Mouse (Mus musculus) testis, postnatal 14 days (tissue): ENCODE measurements around the gene Spred1.
"Not testable (repeated sequence)": the region's sequence is repeated elsewhere in the genome, so short reads cannot be mapped to it uniquely, and the experiment has no call there.

Experiments used
- DNase-seq: peaks from one replicate; pipeline ENCODE4 v3.0.0; 2021; ENCODE audit warnings: low spot score

Gene Spred1

DNA sequence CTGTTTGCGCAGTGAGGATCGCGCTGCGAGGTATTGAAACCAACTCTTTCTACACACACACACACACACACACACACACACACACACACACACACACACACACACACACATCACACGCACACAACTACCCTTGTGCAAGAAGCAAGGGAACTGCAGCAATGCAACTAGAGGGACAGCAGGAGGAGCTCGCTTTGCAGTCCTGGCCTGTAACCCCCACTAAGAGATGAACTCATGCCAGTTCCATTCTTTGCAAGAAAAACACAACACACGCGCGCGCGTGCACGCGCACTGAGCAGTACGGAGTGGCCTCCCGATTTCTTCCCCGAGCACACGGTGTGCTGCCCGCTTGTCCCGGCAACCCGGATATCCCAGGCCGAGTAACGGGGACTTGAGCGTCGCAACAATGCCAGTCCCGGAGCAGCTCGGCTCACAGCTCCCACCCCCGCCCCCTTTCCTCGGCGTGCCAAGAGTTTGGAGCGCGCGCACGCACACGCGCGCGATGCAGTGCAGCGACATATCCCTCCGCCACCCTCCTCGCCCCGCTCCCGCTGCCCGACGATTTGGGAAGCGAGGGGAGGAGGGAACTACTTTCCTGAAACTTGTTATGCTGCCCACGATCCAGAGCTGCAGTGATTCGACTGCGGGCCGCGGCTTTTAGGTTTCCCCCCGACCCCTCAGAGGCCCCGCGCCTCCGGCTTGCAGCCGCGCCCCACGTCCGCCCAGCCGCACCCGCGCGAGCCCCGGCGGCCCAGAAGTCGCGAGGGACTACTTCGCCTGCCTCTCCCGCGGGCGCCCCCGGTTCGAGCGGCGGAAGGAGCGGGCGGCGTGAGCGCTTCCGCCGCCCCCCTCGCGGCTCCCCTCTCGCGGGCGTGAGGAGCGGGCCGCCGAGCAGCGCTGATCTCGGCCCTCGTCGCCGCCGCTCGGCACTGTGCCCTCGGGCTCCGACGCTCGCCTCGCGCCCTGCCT lies 645 bp upstream of the Spred1 start:
- DNase-seq = peak; percentile 92

DNA sequence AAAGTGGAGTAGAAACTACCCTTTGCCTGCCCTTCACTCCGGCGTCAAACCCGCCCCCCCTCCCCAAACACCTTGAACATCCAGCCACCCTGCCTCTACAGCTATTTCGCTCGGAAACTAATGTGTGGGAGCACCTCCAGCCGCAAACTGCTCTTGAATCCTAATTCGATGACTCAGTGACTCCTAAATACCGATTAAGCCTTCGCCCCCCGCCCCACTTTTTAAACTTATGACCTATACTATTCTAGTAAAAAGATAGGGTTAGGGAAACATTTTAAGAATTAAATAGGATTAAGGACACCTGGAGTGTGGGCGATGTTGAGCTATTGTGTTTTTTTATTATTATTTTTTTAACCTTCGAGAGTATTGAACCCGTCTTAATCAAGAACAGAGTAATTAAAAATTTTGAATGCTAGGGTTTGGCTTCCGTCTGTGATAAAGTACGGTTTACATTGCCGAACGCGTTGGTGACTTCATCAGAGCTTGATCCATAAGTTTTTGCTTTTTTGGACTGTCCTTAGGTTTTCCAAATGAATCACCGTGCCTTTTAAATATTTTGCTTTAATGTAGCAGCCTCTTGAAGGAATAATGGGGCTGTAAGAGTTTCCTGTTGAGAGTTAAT lies 921 bp downstream of the Spred1 start:
- no peak for DNase-seq

DNA sequence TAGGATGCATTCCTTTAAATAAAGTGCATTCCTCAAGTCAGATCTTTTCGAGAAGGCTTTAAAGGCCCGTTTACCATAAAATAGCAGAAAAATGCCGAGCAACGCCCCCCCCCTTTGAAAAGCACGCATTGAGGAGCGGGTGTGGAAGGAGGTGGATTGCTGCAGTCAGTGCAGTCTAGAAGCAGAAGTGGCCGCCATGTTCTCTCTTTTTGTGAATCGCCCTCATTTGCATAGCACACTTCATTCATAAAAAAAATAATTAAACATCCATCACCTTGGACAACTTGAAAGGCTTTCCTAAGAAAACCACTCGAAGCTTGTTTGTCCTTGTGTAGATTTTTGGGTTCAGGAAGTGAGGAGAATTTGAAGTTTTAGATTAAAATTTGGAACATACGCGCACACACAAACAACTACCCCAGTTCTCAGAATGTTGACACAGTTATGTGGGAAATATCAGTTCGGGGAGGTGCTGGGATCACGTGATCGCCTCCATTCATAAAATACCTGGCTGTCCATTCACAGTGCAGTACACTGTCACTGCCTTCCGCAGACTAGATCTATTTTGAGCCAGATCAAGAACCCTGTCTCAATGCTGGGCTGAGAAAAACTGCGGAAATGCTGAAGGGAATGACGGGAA lies 1.6 kb downstream of the Spred1 start:
- DNase-seq = peak; percentile 63

DNA sequence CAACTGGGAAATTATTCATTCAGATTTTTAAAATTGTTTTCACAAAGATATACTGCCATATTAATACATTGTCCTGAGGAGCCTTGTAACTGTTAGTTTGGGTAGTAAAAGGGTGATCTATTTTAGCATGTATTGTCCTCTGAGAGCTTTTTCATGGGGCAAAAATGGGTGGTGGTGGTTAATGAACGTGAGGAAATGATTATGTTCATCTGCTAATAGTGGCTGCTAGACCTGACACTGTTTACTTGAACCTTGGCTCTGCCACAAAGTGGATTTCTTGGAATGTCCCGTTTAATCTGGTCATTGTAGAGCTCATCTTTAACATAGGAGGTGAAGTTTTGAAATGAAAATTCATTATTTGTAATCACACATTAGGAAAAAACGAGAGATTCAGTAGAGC lies 2.5 kb downstream of the Spred1 start:
- no peak for DNase-seq

DNA sequence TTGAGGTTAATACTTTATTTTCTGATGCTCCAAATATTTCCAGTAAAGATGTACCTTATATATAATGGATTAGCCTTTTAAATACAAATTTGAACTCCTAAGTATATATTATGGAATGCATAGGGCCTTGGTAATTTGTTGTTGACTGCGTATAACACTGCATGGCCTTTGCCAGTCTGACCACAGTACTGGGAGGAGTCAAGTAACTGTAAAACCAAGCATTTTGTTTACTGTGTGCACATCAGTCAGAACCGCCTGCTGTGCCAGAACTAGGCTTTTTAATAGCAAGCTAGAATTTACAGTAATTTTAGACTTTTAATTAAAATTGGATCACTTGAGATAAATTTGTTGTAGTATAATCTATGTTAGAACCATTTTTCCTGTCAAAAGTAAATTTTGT lies 3.7 kb downstream of the Spred1 start:
- no peak for DNase-seq

DNA sequence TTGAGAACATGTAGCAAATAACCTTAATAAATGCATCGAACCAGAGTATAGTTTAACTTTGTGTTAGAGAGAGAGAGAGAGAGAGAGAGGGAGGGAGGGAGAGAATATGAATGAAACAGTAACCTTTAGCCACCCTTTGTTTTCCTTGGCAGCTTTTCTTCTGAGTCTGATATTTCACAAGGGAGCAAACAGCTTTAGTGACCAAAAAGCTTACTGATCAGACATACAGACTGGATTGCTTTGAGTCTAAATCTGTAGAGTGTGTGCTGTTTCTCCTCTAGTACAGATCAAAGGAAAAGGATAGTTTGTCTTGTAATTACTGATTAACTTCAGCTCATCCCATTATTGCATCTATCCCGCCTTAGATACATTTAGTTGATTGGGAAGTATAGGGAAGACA lies 8.0 kb downstream of the Spred1 start:
- no peak for DNase-seq

DNA sequence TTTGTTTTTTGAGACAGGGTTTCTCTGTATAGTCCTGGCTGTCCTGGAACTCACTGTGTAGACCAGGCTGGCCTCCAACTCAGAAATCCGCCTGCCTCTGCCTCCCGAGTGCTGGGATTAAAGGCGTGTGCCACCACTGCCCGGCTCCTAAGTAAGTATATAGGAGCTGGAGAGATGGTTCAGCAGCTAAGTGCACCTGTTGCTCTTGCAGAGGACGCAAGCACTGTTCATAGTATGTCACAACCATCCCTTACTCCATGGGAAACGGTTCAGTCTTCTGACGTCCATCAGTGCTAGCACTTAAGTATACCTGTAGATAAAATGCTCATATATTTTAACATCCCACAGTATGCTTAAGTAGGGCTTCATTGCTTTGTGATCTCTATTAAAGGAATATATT lies 9.9 kb downstream of the Spred1 start:
- DNase-seq = not testable (repeated sequence)

DNA sequence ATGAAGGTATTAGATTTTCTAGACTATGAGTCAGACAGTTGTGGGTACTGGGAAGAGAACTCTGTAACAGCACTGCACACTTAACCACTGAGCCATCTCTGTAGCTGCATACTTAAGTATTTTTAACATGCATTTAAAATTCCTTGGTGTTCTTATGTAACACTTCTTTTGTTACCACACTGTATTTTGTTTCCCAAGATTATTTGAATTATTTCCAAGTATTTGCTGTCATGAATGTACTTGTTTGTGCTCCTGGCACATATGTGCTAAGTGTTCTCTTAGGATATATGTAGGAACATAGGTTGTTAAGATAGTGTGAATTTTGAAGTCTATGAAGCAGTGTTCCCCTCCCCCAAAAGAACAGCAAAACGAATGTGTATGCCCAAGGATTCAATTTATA lies 10.7 kb downstream of the Spred1 start:
- no peak for DNase-seq

DNA sequence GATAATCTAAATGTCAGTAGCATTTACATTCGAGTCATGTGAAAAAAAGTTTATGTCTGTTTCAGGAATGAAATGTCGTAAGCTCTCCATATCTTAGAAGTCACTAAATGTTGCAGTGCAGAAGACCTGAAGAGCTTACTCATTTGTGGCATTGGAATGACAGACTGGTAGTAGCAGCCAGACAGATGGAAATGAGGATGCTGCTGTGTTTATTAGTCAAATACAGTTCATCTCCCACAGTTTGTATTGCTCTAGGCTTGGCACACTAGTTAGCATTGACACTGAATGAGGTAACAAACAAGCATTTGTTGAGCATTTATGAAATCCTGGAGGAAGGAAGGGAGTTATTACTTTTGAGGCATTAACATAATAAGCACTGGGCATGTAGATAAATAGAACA lies 12.4 kb downstream of the Spred1 start:
- DNase-seq = no peak

DNA sequence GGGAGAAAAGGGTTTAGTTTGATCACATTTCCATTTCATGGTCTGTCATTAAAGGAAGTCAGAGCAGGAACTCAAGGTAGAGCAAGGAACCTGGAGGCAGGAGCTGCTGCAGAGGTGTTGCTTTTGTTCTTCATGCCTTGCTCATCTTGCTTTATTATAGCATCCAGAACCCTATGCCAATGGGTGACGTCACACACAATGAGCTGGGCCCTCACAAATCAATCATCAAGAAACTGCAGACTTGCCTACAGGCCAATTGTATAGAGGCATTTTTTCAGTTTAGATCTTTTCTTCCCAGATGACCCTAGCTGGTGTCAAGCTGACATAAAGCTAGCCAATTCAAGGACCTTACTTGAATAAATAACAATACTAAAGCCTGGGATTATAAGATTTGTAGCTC lies 16.6 kb downstream of the Spred1 start:
- DNase-seq = no peak

DNA sequence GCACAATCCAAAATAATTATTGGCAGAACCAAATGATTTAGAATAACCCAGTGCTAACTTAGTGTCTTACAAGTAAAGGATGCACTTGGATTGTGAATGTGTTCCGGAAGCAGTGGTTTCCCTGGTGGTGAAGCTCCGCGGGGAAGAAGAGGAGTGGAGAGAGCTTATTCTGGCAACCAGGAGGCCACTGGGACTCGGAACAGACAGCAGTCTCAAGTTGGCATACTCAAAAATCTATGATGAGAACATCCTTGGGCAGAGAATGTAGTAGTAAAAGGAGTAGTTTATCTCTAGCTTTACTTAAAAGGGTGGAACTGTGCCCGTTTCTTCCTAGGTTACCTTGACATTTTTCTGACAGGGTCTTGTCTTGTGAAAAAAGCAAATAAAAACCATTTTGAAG lies 17.8 kb downstream of the Spred1 start:
- no peak for DNase-seq

DNA sequence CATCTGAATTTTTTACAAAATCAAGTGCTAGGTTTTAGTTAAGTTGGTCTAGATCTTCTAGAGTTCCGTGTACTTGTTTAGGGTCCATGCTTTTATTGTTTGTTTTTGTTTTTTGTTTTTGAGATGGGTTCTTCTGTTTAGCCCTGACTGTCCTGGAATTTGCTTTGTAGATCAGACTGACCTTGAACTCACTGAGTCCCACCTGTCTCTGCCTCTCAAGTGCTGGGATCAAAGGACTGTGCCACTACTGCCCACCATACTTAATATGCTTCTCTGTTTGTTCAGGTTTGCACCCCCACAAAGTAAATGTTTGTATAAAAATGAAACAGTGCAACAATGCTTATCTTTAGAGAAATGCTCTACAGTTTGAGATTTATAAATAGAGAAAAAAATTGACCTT lies 18.8 kb downstream of the Spred1 start:
- no peak for DNase-seq

DNA sequence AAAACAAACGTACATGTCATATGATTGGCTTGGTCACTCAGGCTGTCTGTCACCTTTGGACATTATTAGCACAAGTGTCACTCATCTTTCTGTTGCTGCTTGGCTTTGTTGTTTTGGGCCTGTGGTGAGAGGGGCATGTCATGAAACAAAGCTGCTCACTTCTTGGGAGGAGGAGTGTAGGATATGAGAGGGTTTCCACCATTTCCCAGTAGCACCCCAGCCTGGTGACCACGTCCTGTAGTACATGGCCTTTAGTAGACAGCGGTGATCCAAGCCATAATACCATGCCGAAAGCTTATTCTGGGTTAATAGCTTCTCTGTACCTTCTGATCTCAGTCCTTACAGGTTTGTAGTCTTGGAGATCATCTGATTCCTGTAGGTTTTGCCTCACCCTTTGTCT lies 21.9 kb downstream of the Spred1 start:
- DNase-seq = no peak

DNA sequence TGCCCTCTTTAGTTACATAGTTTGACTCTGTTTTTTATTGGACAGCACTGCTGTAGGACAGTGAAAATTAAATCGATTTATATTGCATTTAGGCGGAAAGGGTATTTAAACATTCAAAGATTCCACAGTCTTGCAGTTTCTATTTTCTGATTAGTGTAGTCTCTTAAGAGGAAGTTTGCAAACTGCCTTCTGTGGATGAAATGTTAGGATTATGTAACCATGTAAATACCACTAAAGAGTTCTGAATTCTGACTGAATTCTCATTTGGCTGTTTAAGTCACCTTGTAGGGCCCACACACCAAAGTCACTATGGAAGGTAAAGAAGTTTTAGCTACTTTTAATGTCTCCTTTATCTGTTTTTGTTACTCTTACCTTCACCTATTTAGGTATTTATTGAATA lies 24.9 kb downstream of the Spred1 start:
- no peak for DNase-seq

DNA sequence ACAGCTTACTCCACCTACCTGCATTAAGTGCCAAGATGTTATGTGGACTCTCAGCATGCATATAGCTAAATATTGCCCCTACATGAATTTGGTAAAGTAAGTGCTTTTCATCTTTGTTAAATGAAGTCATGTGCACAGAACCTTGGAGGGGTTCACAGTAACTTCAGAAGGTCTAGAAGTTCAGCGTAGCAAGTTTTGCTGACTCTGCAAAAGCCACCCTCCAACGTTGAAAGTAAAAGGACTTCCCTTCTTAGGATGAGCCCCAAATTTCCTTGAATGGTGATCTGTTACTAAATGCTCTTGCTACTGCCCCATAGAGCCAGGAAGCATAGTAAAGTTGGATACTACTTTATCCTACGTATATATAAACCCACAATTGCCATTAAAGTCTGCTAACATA lies 25.4 kb downstream of the Spred1 start:
- no peak for DNase-seq

DNA sequence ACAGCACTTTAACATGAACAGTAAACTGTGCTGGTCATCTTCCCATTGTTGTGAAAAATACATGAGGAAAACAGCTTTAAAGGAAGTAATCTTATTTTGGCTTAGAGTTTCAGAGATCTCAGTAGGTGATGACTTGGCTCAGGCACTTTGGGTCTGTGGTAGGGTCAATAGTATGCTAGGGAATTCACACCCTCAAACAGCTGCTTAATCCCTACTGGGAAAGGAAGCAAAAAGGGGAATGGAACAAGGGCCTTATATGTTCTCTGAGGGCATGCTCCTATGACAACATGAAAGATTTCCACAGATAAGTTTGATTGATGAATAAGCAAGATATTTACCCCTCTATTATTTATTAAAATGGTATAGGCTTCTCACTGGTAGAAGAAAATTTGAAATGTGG lies 31.0 kb downstream of the Spred1 start:
- no peak for DNase-seq

DNA sequence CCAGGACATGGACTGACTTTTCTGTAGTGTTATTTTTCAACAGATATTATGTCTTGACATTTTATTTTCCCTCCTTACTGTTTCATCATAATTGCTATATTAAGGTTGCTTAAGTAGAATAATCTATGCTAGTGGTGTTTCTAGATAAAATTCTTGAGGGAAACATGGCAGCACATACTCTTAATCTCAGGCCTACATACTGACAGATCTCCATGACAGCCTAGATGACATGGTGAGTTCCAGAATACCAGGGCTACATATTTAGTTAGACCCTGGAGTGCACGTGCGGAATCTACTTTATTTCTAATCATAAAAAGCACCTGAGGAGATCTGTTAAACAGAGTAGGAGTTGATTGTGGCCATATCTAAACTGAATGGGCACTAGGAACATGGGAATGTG lies 47.2 kb downstream of the Spred1 start:
- no peak for DNase-seq

DNA sequence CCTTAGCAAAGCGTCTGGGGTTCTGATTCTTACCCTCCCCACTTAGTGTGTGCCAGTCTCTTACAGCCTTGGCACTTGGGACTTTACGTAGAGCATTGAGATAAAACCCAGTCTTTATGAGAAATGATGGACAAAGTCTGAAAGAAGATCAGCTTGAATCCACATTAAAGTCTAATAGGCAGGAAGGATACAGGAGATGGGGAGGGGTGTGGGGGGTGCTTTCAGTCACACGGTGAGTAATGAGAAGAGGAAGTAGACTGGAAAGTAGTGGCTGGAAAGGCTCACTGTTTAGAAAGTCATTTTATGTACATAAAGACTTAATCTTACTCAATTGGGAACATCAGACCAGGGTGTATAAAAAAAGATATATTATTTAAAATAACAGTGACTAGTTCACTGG lies 47.9 kb downstream of the Spred1 start:
- no peak for DNase-seq

DNA sequence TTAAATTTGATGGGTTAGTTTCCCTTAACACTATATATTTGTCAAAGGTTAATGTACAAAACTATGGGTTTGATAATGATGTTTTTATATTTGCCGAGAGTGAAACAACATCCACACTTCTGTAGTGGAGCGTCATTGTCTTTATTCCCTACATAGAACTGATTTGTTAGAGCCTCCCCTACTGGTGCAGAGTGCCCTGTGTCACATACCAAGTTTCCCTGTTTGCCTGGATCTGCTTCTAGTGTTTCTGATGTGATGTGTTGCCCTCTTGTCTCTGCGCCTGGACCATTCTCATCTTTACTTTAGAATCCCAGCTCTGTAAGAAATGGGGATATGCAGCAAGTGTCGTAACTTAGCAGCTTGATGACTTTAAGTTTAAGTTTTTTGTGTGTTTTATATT lies 51.8 kb downstream of the Spred1 start:
- no peak for DNase-seq

DNA sequence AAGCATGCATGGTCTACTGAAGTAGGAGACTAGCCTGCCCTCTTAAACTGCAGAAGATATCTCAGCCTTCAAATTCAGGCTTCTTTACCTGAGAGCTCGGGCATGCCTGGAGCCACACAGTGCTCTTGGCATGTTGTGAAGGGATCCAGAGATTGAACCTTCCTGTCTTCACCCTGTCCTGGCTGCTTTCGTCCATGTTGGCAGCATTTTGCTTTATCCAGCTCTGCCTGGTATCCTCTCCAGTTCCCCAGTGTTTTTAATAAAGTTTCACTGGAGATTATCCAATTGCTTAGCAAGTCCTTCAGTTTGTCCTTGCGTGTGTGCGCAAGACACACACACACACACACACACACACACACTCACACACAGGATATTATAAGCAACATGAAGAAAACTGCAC lies 54.9 kb downstream of the Spred1 start:
- no peak for DNase-seq

DNA sequence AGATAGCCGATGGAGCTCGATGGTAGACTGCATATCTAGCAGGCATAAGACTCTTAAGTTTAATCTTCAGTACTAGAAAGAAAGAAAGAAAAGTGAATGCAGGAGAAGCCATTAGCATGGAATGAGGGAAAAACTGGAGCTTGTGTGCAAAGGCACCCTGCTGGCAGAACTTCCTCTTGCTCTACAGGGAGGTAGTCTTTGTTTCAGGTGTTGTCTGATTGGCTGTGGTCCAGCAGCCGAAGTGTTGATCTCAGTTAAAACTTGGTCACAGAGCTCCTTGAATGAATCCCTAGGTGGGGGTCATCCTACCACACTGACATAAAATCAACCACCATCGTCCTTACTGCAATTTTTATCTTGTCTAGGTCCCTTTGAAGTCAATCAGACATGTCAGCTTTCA lies 55.8 kb downstream of the Spred1 start:
- no peak for DNase-seq

DNA sequence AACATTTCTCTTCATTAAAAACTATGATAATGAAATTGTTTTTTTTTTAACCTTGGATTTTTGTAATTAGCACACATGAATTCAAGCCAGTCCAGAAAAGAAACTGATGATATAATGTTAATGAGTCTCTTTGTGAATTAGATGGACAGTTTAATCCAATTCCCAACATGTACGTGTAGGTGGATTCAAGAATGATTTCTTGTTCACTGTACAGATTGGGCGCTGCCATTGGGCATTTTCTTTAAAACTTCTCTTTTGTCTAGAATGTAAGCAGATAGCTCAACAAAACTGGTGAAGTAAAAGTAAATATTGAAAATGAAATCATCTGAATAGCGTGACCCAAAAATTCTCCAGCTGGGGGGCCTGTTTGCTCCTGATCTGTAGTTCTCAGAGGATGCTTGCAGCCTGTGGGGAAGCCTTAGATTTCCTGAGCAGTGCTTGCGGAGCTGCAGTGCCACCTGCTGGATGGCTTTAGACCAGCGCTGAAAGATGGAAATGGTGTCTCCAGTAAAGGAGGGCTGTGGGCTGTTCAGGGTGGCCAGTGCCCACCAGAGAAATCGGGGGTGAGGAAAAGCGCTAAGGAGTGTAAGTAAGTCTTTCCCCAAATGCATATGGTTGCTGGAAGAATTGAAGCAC lies 59.2 kb downstream of the Spred1 start:
- peak; percentile 29 for DNase-seq

DNA sequence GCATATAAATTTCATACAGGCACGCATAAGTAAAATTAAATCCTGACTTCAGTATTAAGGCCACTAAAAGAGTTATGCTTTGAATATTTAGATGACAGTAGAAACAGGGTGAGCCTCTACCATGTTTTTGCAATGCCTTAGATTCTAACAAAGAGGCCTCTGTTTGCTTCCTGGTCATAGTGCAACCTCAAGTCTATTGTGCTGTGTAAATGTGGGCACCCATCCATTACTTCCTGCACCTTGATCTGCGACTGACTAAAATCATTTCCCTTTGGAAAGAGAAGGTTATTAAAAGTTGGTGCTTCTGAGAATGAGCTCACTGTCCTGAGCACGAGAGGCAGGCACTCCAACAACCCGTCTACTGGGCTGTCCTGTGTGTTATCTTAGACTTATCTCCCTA lies 64.4 kb downstream of the Spred1 start:
- DNase-seq = no peak
